In the genomic region with DNA sequence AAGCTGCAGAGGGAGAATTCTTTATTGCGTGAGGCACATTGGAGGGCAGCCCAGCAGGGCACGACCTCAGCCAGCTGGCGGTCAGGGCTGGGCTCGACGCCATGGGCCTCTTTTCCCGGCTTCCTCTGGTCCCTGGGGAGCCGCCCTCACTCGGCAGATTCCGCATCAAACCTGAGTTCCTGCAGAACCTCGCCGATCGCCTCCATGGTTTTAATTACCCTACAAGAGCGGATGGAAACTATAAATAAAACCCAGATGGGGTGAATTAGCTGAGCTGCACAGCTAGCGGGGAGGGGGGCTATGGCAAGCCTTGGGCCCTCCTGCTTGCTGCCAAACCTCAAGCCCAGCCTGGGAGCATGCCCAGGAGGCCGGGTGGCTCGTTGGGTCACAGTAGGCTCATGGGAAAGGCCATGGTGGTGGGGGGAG, we compare ENCODE assay signal across 9 mouse cellular contexts. TPM values are rescaled to one million over a fixed set of nuclear protein-coding genes. Genes with fewer than 3 reads are reported as not detected.
DNase-seq lines count a peak whose midpoint lies in the region; ATAC-seq and TF ChIP-seq lines count a peak whose summit lies in the region.
"Had no signal": no experiment of that assay in that cellular context is flagged by ENCODE, and none has a peak within 500 bp of the region (broad histone marks: within the 10 kb centered on the region; RNA-seq: fewer than 3 reads in every experiment).

No protein-coding gene starts in this region.

- TF ChIP-seq CTCF in C2C12 (IDR thresholded peaks at IDR 0.05; ENCODE audit: control insufficient read depth, insufficient read depth, insufficient read length) = no peak
- TF ChIP-seq CTCF in stomach, postnatal 0 days (IDR thresholded peaks at IDR 0.05; ENCODE audit: low read depth) = no peak

- H3K27me3 ChIP-seq in forebrain, embryonic 10.5 days (ENCODE audit: poor library complexity, severe bottlenecking) = peaks cover 56% of the 10 kb centered on the region
- H3K27me3 ChIP-seq in forebrain, embryonic 14.5 days (replicated peaks; ENCODE audit: control insufficient read depth, insufficient read depth, low read length) = peaks cover 45% of the 10 kb centered on the region
- H3K27me3 ChIP-seq in C2C12 (ENCODE audit: control insufficient read depth, insufficient read depth, insufficient read length) = no peaks in the 10 kb centered on the region
- H3K27me3 ChIP-seq in embryonic facial prominence, embryonic 10.5 days (replicated peaks; ENCODE audit: low read depth, poor library complexity, severe bottlenecking) = peaks cover 53% of the 10 kb centered on the region
- H3K27me3 ChIP-seq in limb, embryonic 13.5 days = peaks cover 34% of the 10 kb centered on the region
- peaks cover 4% of the 10 kb centered on the region; the same call in 1 of the 2 replicates for H3K27me3 ChIP-seq in stomach, postnatal 0 days (ENCODE audit: control insufficient read depth, insufficient read depth, low read length)

- H3K79me3 ChIP-seq in C2C12 (ENCODE audit: low read depth) = peaks cover 24% of the 10 kb centered on the region

- ATAC-seq in forebrain, embryonic 14.5 days = no peak
- ATAC-seq in limb, embryonic 13.5 days (ENCODE audit: low FRiP score, low read depth) = no peak
- no peak for ATAC-seq in stomach, postnatal 0 days (ENCODE audit: low FRiP score, low TSS enrichment)
- no peak for ATAC-seq in activated CD4-positive, CD25-positive, alpha-beta regulatory T cell, adult 4 months

- H3ac ChIP-seq in C2C12 (ENCODE audit: control insufficient read depth, insufficient read length, low read depth) = no peak overlapping the region

- H3K4me3 ChIP-seq in forebrain, embryonic 10.5 days = peak overlapping the region; percentile 61; the same call in 1 of the 2 replicates
- no peak overlapping the region for H3K4me3 ChIP-seq in forebrain, embryonic 14.5 days (ENCODE audit: low read depth, low read length)
- H3K4me3 ChIP-seq in C2C12 (ENCODE audit: insufficient read depth, poor library complexity, severe bottlenecking) = peak overlapping the region; percentile 14
- H3K4me3 ChIP-seq in embryonic facial prominence, embryonic 10.5 days = peak overlapping the region; percentile 70
- peak overlapping the region; percentile 16 for H3K4me3 ChIP-seq in limb, embryonic 13.5 days
- H3K4me3 ChIP-seq in stomach, postnatal 0 days (ENCODE audit: low read depth, low read length) = no peak overlapping the region

- peak; percentile 56 for DNase-seq in forebrain, embryonic 10.5 days (ENCODE audit: extremely low spot score, low spot score)
- DNase-seq in forebrain, embryonic 14.5 days (ENCODE audit: low spot score) = no peak
- peak; percentile 91 for DNase-seq in embryonic facial prominence, embryonic 10.5 days (ENCODE audit: low spot score)
- peak; percentile 81 for DNase-seq in heart, postnatal 4 days
- DNase-seq in stomach, postnatal 0 days (ENCODE audit: low spot score) = peak; percentile 35

- H3K9me3 ChIP-seq in forebrain, embryonic 10.5 days = no peaks in the 10 kb centered on the region
- no peaks in the 10 kb centered on the region for H3K9me3 ChIP-seq in forebrain, embryonic 14.5 days (replicated peaks; ENCODE audit: control insufficient read depth, low read length)
- no peaks in the 10 kb centered on the region for H3K9me3 ChIP-seq in embryonic facial prominence, embryonic 10.5 days
- H3K9me3 ChIP-seq in limb, embryonic 13.5 days = no peaks in the 10 kb centered on the region
- H3K9me3 ChIP-seq in stomach, postnatal 0 days (ENCODE audit: control insufficient read depth, low read length) = no peaks in the 10 kb centered on the region

- no peak overlapping the region for H3K4me2 ChIP-seq in forebrain, embryonic 14.5 days (ENCODE audit: low read length)
- H3K4me2 ChIP-seq in limb, embryonic 13.5 days (replicated peaks) = peak overlapping the region; percentile 79
- no peak overlapping the region for H3K4me2 ChIP-seq in stomach, postnatal 0 days (replicated peaks; ENCODE audit: low read depth)

- no peak overlapping the region for H3K9ac ChIP-seq in forebrain, embryonic 14.5 days (ENCODE audit: low read length)
- H3K9ac ChIP-seq in limb, embryonic 13.5 days = 0 out of 2 replicates have a peak overlapping the region, but pooled peaks have one; percentile 19
- no peak overlapping the region for H3K9ac ChIP-seq in stomach, postnatal 0 days (ENCODE audit: low read length)

- 68% methylated on average over 16 of the region's 16 CpGs for WGBS in forebrain, embryonic 10.5 days
- 79% methylated on average over 16 of the region's 16 CpGs for WGBS in forebrain, embryonic 14.5 days
- WGBS in embryonic facial prominence, embryonic 10.5 days = 34% methylated on average over 16 of the region's 16 CpGs
- WGBS in limb, embryonic 13.5 days = 15% methylated on average over 16 of the region's 16 CpGs
- 54% methylated on average over 16 of the region's 16 CpGs for WGBS in stomach, postnatal 0 days

- no peak for TF ChIP-seq EP300 in stomach, postnatal 0 days (optimal IDR thresholded peaks at IDR 0.05)

- peaks cover 36% of the 10 kb centered on the region for H3K36me3 ChIP-seq in forebrain, embryonic 10.5 days (replicated peaks)
- H3K36me3 ChIP-seq in forebrain, embryonic 14.5 days (ENCODE audit: control insufficient read depth, insufficient read depth, low read length) = peaks cover 29% of the 10 kb centered on the region
- H3K36me3 ChIP-seq in C2C12 (ENCODE audit: control insufficient read depth, insufficient read depth) = peaks cover 35% of the 10 kb centered on the region
- H3K36me3 ChIP-seq in embryonic facial prominence, embryonic 10.5 days (replicated peaks) = peaks cover 57% of the 10 kb centered on the region
- H3K36me3 ChIP-seq in limb, embryonic 13.5 days = peaks cover 25% of the 10 kb centered on the region
- peaks cover 12% of the 10 kb centered on the region; the same call in 1 of the 2 replicates for H3K36me3 ChIP-seq in stomach, postnatal 0 days (ENCODE audit: control insufficient read depth, insufficient read depth, low read length)

- peaks cover 33% of the 10 kb centered on the region for H3K79me2 ChIP-seq in C2C12 (ENCODE audit: control insufficient read depth, insufficient read depth)

- H3K4me1 ChIP-seq in forebrain, embryonic 10.5 days = peaks cover 93% of the 10 kb centered on the region
- peaks cover 14% of the 10 kb centered on the region for H3K4me1 ChIP-seq in forebrain, embryonic 14.5 days (ENCODE audit: control insufficient read depth, insufficient read depth, low read length)
- peaks cover 91% of the 10 kb centered on the region for H3K4me1 ChIP-seq in embryonic facial prominence, embryonic 10.5 days
- H3K4me1 ChIP-seq in limb, embryonic 13.5 days = peaks cover 78% of the 10 kb centered on the region
- H3K4me1 ChIP-seq in stomach, postnatal 0 days (replicated peaks; ENCODE audit: control insufficient read depth, insufficient read depth) = peaks cover 3% of the 10 kb centered on the region

- H3K27ac ChIP-seq in forebrain, embryonic 10.5 days = peak overlapping the region; percentile 2; the same call in 1 of the 2 replicates
- H3K27ac ChIP-seq in forebrain, embryonic 14.5 days (ENCODE audit: low read depth, low read length) = no peak overlapping the region
- peak overlapping the region; percentile 67 for H3K27ac ChIP-seq in embryonic facial prominence, embryonic 10.5 days (replicated peaks)
- peak overlapping the region; percentile 61 for H3K27ac ChIP-seq in limb, embryonic 13.5 days
- no peak overlapping the region for H3K27ac ChIP-seq in stomach, postnatal 0 days (replicated peaks)

RNA-seq across cellular contexts. Expression of a gene that starts 2.2 kb away (rescaled TPM):
- 126 and 136 TPM in 2 replicates for polyA plus RNA-seq in forebrain, embryonic 10.5 days (2016; fragmentation: Nextera tagmentation; extraction: Ambion mirVana)
- 174 and 199 TPM in 2 replicates for polyA plus RNA-seq in forebrain, embryonic 14.5 days (2014; fragmentation: Nextera tagmentation; extraction: Ambion mirVana)
- polyA plus RNA-seq in C2C12 (2012; fragmentation: generic; extraction: Trizol) = 199 TPM
- polyA plus RNA-seq in embryonic facial prominence, embryonic 10.5 days (2016; fragmentation: Nextera tagmentation; extraction: Ambion mirVana) = 118 and 138 TPM in 2 replicates
- 100 to 1,000 TPM in 1 of 2 experiments, 10 to 100 TPM in 1; 96.9 to 109 TPM for total RNA-seq in heart, postnatal 4 days (2021)
- 139 and 148 TPM in 2 replicates for polyA plus RNA-seq in limb, embryonic 13.5 days (2015; fragmentation: Nextera tagmentation; extraction: Ambion mirVana)
- 119 and 122 TPM in 2 replicates for polyA plus RNA-seq in stomach, postnatal 0 days (2015; fragmentation: Nextera tagmentation; extraction: Ambion mirVana)
- 10 to 100 TPM; 89.0 to 95.4 TPM for polyA plus RNA-seq in activated CD4-positive, CD25-positive, alpha-beta regulatory T cell, adult 4 months (2017; shearing (Covaris generic))

RNA-seq across cellular contexts. Expression of a gene that starts 6.3 kb away (rescaled TPM):
- 879 and 899 TPM in 2 replicates for polyA plus RNA-seq in forebrain, embryonic 10.5 days (2016; fragmentation: Nextera tagmentation; extraction: Ambion mirVana)
- polyA plus RNA-seq in forebrain, embryonic 14.5 days (2014; fragmentation: Nextera tagmentation; extraction: Ambion mirVana) = 709 and 911 TPM in 2 replicates
- 1,556 TPM for polyA plus RNA-seq in C2C12 (2012; fragmentation: generic; extraction: Trizol)
- 908 and 951 TPM in 2 replicates for polyA plus RNA-seq in embryonic facial prominence, embryonic 10.5 days (2016; fragmentation: Nextera tagmentation; extraction: Ambion mirVana)
- total RNA-seq in heart, postnatal 4 days (2021) = 1,000 to 10,000 TPM; 1,698 to 1,707 TPM
- 856 and 861 TPM in 2 replicates for polyA plus RNA-seq in limb, embryonic 13.5 days (2015; fragmentation: Nextera tagmentation; extraction: Ambion mirVana)
- polyA plus RNA-seq in stomach, postnatal 0 days (2015; fragmentation: Nextera tagmentation; extraction: Ambion mirVana) = 951 and 966 TPM in 2 replicates
- 1,000 to 10,000 TPM; 3,631 to 4,013 TPM for polyA plus RNA-seq in activated CD4-positive, CD25-positive, alpha-beta regulatory T cell, adult 4 months (2017; shearing (Covaris generic))

RNA-seq across cellular contexts. Expression of a gene that starts 11.3 kb away (rescaled TPM):
- polyA plus RNA-seq in forebrain, embryonic 10.5 days (2016; fragmentation: Nextera tagmentation; extraction: Ambion mirVana) = 34.1 and 48.4 TPM in 2 replicates
- 1.7 and 3.2 TPM in 2 replicates for polyA plus RNA-seq in forebrain, embryonic 14.5 days (2014; fragmentation: Nextera tagmentation; extraction: Ambion mirVana)
- polyA plus RNA-seq in C2C12 (2012; fragmentation: generic; extraction: Trizol) = 294 TPM
- 103 and 116 TPM in 2 replicates for polyA plus RNA-seq in embryonic facial prominence, embryonic 10.5 days (2016; fragmentation: Nextera tagmentation; extraction: Ambion mirVana)
- total RNA-seq in heart, postnatal 4 days (2021) = under 1 TPM in 1 of 2 experiments, not detected in 1; 0.55 TPM
- 83.3 and 85.0 TPM in 2 replicates for polyA plus RNA-seq in limb, embryonic 13.5 days (2015; fragmentation: Nextera tagmentation; extraction: Ambion mirVana)
- 5.8 and 6.5 TPM in 2 replicates for polyA plus RNA-seq in stomach, postnatal 0 days (2015; fragmentation: Nextera tagmentation; extraction: Ambion mirVana)
- polyA plus RNA-seq in activated CD4-positive, CD25-positive, alpha-beta regulatory T cell, adult 4 months (2017; shearing (Covaris generic)) = not detected

RNA-seq across cellular contexts. Expression of a gene that starts 17.1 kb away (rescaled TPM):
- polyA plus RNA-seq in forebrain, embryonic 10.5 days (2016; fragmentation: Nextera tagmentation; extraction: Ambion mirVana) = 16.7 and 19.5 TPM in 2 replicates
- 84.4 and 87.4 TPM in 2 replicates for polyA plus RNA-seq in forebrain, embryonic 14.5 days (2014; fragmentation: Nextera tagmentation; extraction: Ambion mirVana)
- polyA plus RNA-seq in C2C12 (2012; fragmentation: generic; extraction: Trizol) = 0.36 TPM
- polyA plus RNA-seq in embryonic facial prominence, embryonic 10.5 days (2016; fragmentation: Nextera tagmentation; extraction: Ambion mirVana) = 28.3 and 29.4 TPM in 2 replicates
- total RNA-seq in heart, postnatal 4 days (2021) = not detected
- polyA plus RNA-seq in limb, embryonic 13.5 days (2015; fragmentation: Nextera tagmentation; extraction: Ambion mirVana) = 24.2 and 26.6 TPM in 2 replicates
- 2.4 and 2.8 TPM in 2 replicates for polyA plus RNA-seq in stomach, postnatal 0 days (2015; fragmentation: Nextera tagmentation; extraction: Ambion mirVana)
- polyA plus RNA-seq in activated CD4-positive, CD25-positive, alpha-beta regulatory T cell, adult 4 months (2017; shearing (Covaris generic)) = under 1 TPM in 1 of 2 experiments, not detected in 1; 0.22 TPM
- total RNA-seq: CH12.LX had no signal

RNA-seq across cellular contexts. Expression of a gene that starts 23.2 kb away (rescaled TPM):
- 295 and 303 TPM in 2 replicates for polyA plus RNA-seq in forebrain, embryonic 10.5 days (2016; fragmentation: Nextera tagmentation; extraction: Ambion mirVana)
- polyA plus RNA-seq in forebrain, embryonic 14.5 days (2014; fragmentation: Nextera tagmentation; extraction: Ambion mirVana) = 363 and 380 TPM in 2 replicates
- 256 TPM for polyA plus RNA-seq in C2C12 (2012; fragmentation: generic; extraction: Trizol)
- 278 and 285 TPM in 2 replicates for polyA plus RNA-seq in embryonic facial prominence, embryonic 10.5 days (2016; fragmentation: Nextera tagmentation; extraction: Ambion mirVana)
- 100 to 1,000 TPM; 204 to 207 TPM for total RNA-seq in heart, postnatal 4 days (2021)
- polyA plus RNA-seq in limb, embryonic 13.5 days (2015; fragmentation: Nextera tagmentation; extraction: Ambion mirVana) = 284 and 290 TPM in 2 replicates
- polyA plus RNA-seq in stomach, postnatal 0 days (2015; fragmentation: Nextera tagmentation; extraction: Ambion mirVana) = 179 and 188 TPM in 2 replicates
- polyA plus RNA-seq in activated CD4-positive, CD25-positive, alpha-beta regulatory T cell, adult 4 months (2017; shearing (Covaris generic)) = 100 to 1,000 TPM; 131 to 163 TPM

Comparison
In these comparisons a context has a peak if more than half of its experiments do, and no peak if none do; other contexts are left out.
1. H3K27ac ChIP-seq: peak in forebrain, embryonic 10.5 days (single experiment), embryonic facial prominence, embryonic 10.5 days (single experiment) and limb, embryonic 13.5 days (single experiment); none in forebrain, embryonic 14.5 days (single experiment) and stomach, postnatal 0 days (single experiment).
2. H3K4me3 ChIP-seq: peak in forebrain, embryonic 10.5 days (single experiment), C2C12 (single experiment), embryonic facial prominence, embryonic 10.5 days (single experiment) and limb, embryonic 13.5 days (single experiment); none in forebrain, embryonic 14.5 days (single experiment) and stomach, postnatal 0 days (single experiment).